Mouse (Mus musculus) ES-Bruce4 (cell line): ENCODE results near the gene Luzp1.

Experiments used
- CTCF ChIP-seq: IDR thresholded peaks from one replicate; pipeline ENCODE4 v1.8.1; 2011; ENCODE audit warnings: low read depth, low read length
- EP300 ChIP-seq: IDR thresholded peaks from 2 replicates; pipeline ENCODE4 v1.6.1; 2011; ENCODE audit warnings: low read depth, low read length; ENCODE audit not compliant: insufficient read depth
- POLR2A ChIP-seq: IDR thresholded peaks from one replicate; pipeline ENCODE4 v1.8.1; 2011; ENCODE audit warnings: low read length; ENCODE audit not compliant: insufficient read depth

- TF ChIP-seq EP300 (no peak), CTCF (no peak), POLR2A (no peak)
These were observed 122.5 kb downstream of the Luzp1 start for GRCm38 (mm10) chr4:136592111-136592510.
